Mouse (Mus musculus) embryonic facial prominence, embryonic 10.5 days (tissue): ENCODE measurements at regions not wholly inside any gene's neighbourhood (a gene's known extent, or its start where the extent isn't known, plus 50 kb on each side); places are given as distances from the start of the nearest gene placed in this dataset.
A peak's percentile ranks its signal among the peaks of the same experiment; 100 is the strongest.

Experiments used
- DNase-seq: peaks from one replicate; pipeline ENCODE4 v3.0.0-alpha.2; 2017; ENCODE audit warnings: low spot score
- H3K27ac ChIP-seq: fragments of 300-500 bp; sonication (generic); replicated peaks from 2 replicates; pipeline ENCODE4 v1.5.1; 2016; ENCODE audit warnings: mild to moderate bottlenecking
- H3K27me3 ChIP-seq: fragments of 300-500 bp; sonication (generic); replicated peaks from 2 replicates; pipeline ENCODE4 v1.6.1; 2016; ENCODE audit warnings: low read depth, mild to moderate bottlenecking; ENCODE audit not compliant: poor library complexity, severe bottlenecking
- H3K36me3 ChIP-seq: fragments of 300-500 bp; sonication (generic); replicated peaks from 2 replicates; pipeline ENCODE4 v1.6.1; 2016; ENCODE audit warnings: mild to moderate bottlenecking, moderate library complexity
- H3K4me1 ChIP-seq: fragments of 300-500 bp; sonication (generic); 2 replicates; pipeline ENCODE4 v1.6.1; 2016
- H3K4me3 ChIP-seq: fragments of 300-500 bp; sonication (generic); 2 replicates; pipeline ENCODE4 v1.5.1; 2016; ENCODE audit warnings: mild to moderate bottlenecking, moderate library complexity
- H3K9me3 ChIP-seq: fragments of 300-500 bp; sonication (generic); 2 replicates; pipeline ENCODE4 v1.6.1; 2016; ENCODE audit warnings: mild to moderate bottlenecking
- WGBS: fragments of 180-500 bp; shearing (Covaris S2); methylation state at CpG from one replicate; pipeline ENCODE4 v1.1.7; 2016; 5-methylcytosine and 5-hydroxymethylcytosine counted together

DNA sequence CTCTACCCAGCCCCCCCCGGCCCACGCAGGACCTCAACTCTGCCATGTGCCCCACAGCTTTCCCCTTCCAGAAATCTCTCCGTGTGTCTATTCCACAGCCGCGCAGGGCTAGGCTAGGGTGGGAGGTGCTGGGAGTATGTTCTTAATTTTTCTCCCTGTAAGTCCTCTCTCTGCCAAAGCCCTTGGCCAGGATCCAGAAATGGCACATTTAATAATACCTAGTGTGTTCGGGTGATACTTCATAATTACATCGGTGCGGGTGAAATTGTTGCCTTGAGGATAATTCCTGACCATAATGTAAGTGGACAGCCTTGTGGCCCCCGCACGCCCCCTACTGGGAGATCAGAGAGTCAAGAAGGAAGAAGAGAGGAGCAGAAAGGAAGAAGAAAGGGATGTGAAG, 1093.5 kb downstream of the Mrps31 start:
- no peaks in the 10 kb centered on the region for H3K9me3 ChIP-seq
- no peaks in the 10 kb centered on the region for H3K27me3 ChIP-seq
- H3K36me3 ChIP-seq, result no peaks in the 10 kb centered on the region
- H3K27ac ChIP-seq, result no peak overlapping the region; the same call in 1 of the 2 replicates
- H3K4me3 ChIP-seq, result no peak overlapping the region
- H3K4me1 ChIP-seq, result peaks cover 17% of the 10 kb centered on the region
- 55% methylated on average over 10 of the region's 10 CpGs for WGBS
- DNase-seq, result peak; percentile 77

DNA sequence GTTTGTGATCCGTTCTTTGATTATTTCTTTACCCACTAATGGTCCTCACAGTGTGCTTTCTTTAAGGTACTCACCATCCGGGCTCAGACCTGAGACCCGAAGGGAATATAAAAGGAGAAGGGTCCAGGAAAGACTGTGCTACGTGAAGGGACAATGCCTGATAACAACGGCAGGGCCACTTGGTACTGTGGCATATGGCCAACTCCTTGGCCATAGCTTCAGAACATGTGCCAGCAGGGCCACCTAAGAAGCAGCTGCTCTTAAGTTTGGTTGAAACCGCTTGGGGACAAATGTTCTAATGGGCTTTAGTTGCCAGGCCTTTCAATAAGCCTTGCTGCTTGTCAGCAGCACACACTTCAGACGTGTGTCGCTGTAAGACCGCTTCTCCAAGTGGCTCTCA, 1094.1 kb downstream of the Mrps31 start:
- H3K9me3 ChIP-seq, result no peaks in the 10 kb centered on the region
- no peak overlapping the region for H3K4me3 ChIP-seq
- peaks cover 21% of the 10 kb centered on the region for H3K4me1 ChIP-seq
- no peak for DNase-seq
- H3K27me3 ChIP-seq, result no peaks in the 10 kb centered on the region
- no peaks in the 10 kb centered on the region for H3K36me3 ChIP-seq
- WGBS, result 92% methylated on average over 9 of the region's 9 CpGs
- no peak overlapping the region for H3K27ac ChIP-seq

- H3K9me3 ChIP-seq, result no peaks in the 10 kb centered on the region
- 92% methylated on average over 4 of the region's 4 CpGs for WGBS
- H3K36me3 ChIP-seq, result no peaks in the 10 kb centered on the region
- H3K4me3 ChIP-seq, result no peak overlapping the region
- DNase-seq, result no peak
- no peaks in the 10 kb centered on the region for H3K27me3 ChIP-seq
- H3K4me1 ChIP-seq, result peaks cover 24% of the 10 kb centered on the region
- no peak overlapping the region for H3K27ac ChIP-seq
These were observed 1094.8 kb downstream of the Mrps31 start for GRCm38 (mm10) chr8:23505966-23506365.

- H3K27ac ChIP-seq, result no peak overlapping the region
- DNase-seq, result no peak
- H3K9me3 ChIP-seq, result no peaks in the 10 kb centered on the region
- no peaks in the 10 kb centered on the region for H3K36me3 ChIP-seq
- 59% methylated on average over 4 of the region's 4 CpGs for WGBS
- H3K4me1 ChIP-seq, result peaks cover 24% of the 10 kb centered on the region
- H3K4me3 ChIP-seq, result no peak overlapping the region
- no peaks in the 10 kb centered on the region for H3K27me3 ChIP-seq
These were observed 1096.5 kb downstream of the Mrps31 start for GRCm38 (mm10) chr8:23507661-23508060.

GRCm38 (mm10) chr8:23510076-23510475, 1098.9 kb downstream of the Mrps31 start:
- 51% methylated on average over 5 of the region's 5 CpGs for WGBS
- peak; percentile 29 for DNase-seq
- Histone ChIP-seq H3K9me3 (no peaks in the 10 kb centered on the region), H3K4me3 (no peak overlapping the region), H3K27me3 (no peaks in the 10 kb centered on the region), H3K27ac (no peak overlapping the region), H3K36me3 (no peaks in the 10 kb centered on the region), H3K4me1 (peaks cover 12% of the 10 kb centered on the region)

GRCm38 (mm10) chr8:23510561-23510960, 1099.4 kb downstream of the Mrps31 start:
- Histone ChIP-seq H3K27me3 (no peaks in the 10 kb centered on the region), H3K9me3 (no peaks in the 10 kb centered on the region), H3K27ac (peak overlapping the region; percentile 45; the same call in 1 of the 2 replicates), H3K36me3 (no peaks in the 10 kb centered on the region), H3K4me3 (no peak overlapping the region), H3K4me1 (peaks cover 12% of the 10 kb centered on the region)
- DNase-seq, result peak; percentile 10
- 73% methylated on average over 5 of the region's 5 CpGs for WGBS

- peaks cover 12% of the 10 kb centered on the region for H3K4me1 ChIP-seq
- DNase-seq, result no peak
- H3K27me3 ChIP-seq, result no peaks in the 10 kb centered on the region
- 94% methylated on average over 1 of the region's 1 CpGs for WGBS
- no peaks in the 10 kb centered on the region for H3K36me3 ChIP-seq
- H3K4me3 ChIP-seq, result no peak overlapping the region
- no peaks in the 10 kb centered on the region for H3K9me3 ChIP-seq
- H3K27ac ChIP-seq, result no peak overlapping the region
These were observed 1100.1 kb downstream of the Mrps31 start for GRCm38 (mm10) chr8:23511264-23511663.

DNA sequence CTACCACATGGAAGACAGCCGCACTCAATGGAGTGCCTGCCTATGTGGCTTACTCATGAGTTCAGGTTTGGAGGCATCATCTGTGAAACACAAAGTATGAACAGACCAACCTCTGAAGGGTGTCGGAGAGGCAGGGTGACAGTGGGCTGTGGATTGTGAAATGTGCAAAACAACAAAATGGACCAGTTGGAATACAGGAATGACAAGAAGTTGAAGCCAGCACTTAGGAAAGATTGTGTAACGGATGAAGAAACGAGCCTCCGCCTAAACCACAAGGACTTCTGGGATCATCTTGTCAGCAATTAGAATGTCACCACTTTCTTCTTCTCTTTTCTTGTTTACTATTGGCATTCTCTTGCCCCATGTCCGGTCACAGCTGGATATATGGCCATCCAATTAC, 1100.6 kb downstream of the Mrps31 start:
- Histone ChIP-seq H3K27me3 (no peaks in the 10 kb centered on the region), H3K4me3 (no peak overlapping the region), H3K4me1 (peaks cover 12% of the 10 kb centered on the region), H3K36me3 (no peaks in the 10 kb centered on the region), H3K27ac (no peak overlapping the region), H3K9me3 (no peaks in the 10 kb centered on the region)
- WGBS, result 94% methylated on average over 6 of the region's 6 CpGs
- no peak for DNase-seq

- no peaks in the 10 kb centered on the region for H3K36me3 ChIP-seq
These were observed 1105.3 kb downstream of the Mrps31 start for GRCm38 (mm10) chr8:23516469-23516868.

DNA sequence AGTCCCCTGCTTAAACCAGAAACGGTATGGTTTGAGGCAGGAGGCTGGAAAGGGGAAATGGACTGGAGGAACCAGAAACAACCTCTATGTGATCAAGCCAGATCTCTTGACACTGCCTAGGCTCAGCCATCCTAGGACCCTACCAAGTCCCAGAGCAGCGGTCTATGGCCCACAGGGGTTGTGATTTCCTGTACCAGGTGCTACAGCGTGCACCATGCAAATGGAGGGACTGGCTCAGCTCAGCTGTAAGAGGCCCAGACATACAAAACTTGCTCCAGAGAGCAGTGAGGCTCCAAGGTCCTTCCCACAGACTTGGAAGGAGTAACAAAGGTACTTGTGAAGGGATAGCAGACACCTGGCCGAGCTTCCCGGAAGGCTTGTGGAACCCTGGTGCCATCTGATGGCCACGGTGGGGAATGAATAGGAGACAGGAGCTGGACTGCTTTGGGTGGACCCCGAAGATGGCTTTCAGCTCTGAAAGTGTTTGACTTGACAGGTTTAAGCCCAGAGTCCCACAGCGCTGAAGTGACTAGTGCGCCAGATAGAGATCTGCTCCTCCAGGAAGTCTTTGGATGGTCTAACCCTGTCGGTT, 1120.5 kb downstream of the Mrps31 start:
- no peak overlapping the region for H3K4me3 ChIP-seq
- H3K9me3 ChIP-seq, result no peaks in the 10 kb centered on the region
- DNase-seq, result peak; percentile 79
- H3K27me3 ChIP-seq, result no peaks in the 10 kb centered on the region
- no peaks in the 10 kb centered on the region for H3K36me3 ChIP-seq
- H3K27ac ChIP-seq, result peak overlapping the region; percentile 48; the same call in 1 of the 2 replicates
- 53% methylated on average over 10 of the region's 10 CpGs for WGBS
- no peaks in the 10 kb centered on the region for H3K4me1 ChIP-seq

More at GRCm38 (mm10) chr8:23516469-23516868, 1105.3 kb downstream of the Mrps31 start:
- Histone ChIP-seq H3K27me3 (no peaks in the 10 kb centered on the region), H3K9me3 (no peaks in the 10 kb centered on the region), H3K4me3 (no peak overlapping the region), H3K4me1 (no peaks in the 10 kb centered on the region), H3K27ac (no peak overlapping the region)
- no peak for DNase-seq
- WGBS, result 83% methylated on average over 2 of the region's 2 CpGs

GRCm38 (mm10) chr8:23537681-23538359, 1126.7 kb downstream of the Mrps31 start:
- peaks cover 3% of the 10 kb centered on the region; the same call in 1 of the 2 replicates for H3K4me1 ChIP-seq
- no peak overlapping the region for H3K4me3 ChIP-seq
- no peaks in the 10 kb centered on the region for H3K9me3 ChIP-seq
- no peak overlapping the region for H3K27ac ChIP-seq
- WGBS, result 87% methylated on average over 7 of the region's 7 CpGs
- no peaks in the 10 kb centered on the region for H3K36me3 ChIP-seq
- no peaks in the 10 kb centered on the region for H3K27me3 ChIP-seq
- DNase-seq, result no peak

- Histone ChIP-seq H3K27me3 (no peaks in the 10 kb centered on the region), H3K4me3 (no peak overlapping the region), H3K36me3 (no peaks in the 10 kb centered on the region), H3K4me1 (no peaks in the 10 kb centered on the region), H3K27ac (no peak overlapping the region; the same call in 1 of the 2 replicates), H3K9me3 (no peaks in the 10 kb centered on the region)
- no peak for DNase-seq
- 72% methylated on average over 12 of the region's 12 CpGs for WGBS
These were observed 1142.7 kb downstream of the Mrps31 start for GRCm38 (mm10) chr8:23553565-23554473.
